Mouse (Mus musculus) adipocyte (in vitro differentiated cells): ENCODE results near the gene Tifa.
A peak's percentile ranks its signal among the peaks of the same experiment; 100 is the strongest.

ENCODE experiments used
- DNase-seq: peaks from one replicate; pipeline ENCODE4 v3.0.0-alpha.2; 2016; ENCODE audit warnings: low spot score

Gene Tifa

GRCm38 (mm10) chr3:127862479-127862878 lies 72.9 kb downstream of the Tifa start:
- DNase-seq: no peak

DNA sequence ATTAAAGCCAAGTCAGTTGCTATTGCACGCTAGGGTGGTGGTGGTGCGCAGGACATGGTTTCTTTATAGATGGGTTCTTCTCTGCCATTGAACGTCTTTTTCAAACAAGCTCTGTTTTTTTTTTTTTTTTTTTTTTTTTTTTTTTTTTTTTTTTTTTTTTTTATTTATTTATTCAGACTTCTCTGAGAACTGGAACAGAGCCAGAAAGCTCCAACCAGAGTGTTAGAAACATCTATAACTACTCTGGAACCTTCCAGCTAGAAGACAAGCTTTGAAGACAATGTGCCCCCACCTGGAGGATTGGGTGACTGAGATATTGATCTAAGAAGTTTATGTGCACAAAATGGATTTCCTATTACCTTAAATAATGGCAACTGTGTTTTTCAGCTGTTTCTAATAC lies 74.0 kb downstream of the Tifa start:
- DNase-seq: peak; percentile 52

GRCm38 (mm10) chr3:127864242-127864641 lies 74.6 kb downstream of the Tifa start:
- peak; percentile 69 for DNase-seq

DNA sequence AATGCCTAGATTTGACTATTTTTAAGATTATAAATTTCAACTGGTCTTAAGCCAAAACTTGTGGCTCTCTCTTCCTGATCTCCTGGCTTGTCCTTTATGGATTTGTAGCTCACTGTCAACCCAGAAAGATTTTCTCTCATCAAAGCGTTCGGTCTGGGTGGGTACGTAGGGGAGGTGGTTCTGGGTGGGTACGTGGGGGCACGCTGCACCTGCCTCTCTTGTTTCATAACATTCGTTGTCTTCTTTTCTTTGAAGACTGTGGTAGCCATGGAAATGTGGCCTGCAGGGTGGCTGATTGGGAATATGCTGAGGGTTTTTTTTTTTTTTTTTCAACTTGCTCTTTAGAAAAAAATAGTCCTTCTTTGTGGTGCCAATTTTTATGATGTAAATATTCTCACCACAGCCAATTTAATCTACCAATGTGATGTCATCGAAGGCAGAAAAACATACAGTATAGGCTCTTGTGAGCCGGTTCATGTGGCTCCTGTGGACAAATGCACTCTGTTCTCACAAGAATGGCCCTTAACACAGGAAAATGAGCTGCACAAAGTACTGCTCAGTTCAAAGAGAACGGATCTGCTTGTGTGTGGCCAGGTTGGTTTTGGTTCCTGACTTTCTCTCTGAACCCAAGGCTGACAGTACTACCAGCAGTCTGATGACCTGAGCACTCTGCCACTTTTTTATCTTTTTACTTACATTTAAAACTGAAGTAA lies 78.6 kb downstream of the Tifa start:
- DNase-seq: no peak

DNA sequence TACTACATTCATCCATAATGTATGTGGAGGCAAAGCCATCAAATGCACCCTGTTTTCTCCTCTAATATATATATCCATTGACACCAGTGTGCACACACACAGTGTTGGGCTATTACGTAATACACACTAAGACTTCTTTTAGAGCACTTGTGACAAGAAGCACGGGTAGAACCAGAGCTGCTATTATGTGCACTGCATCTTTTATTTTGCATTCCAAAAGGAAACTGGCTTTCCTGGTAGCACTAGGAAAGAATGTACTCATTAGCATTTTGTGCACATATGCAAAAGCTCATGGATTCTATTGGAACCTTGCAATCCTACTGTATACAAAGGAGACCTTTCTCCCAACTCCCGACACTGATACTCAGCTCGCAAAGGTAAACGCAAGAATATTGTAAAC lies 79.3 kb downstream of the Tifa start:
- no peak for DNase-seq

DNA sequence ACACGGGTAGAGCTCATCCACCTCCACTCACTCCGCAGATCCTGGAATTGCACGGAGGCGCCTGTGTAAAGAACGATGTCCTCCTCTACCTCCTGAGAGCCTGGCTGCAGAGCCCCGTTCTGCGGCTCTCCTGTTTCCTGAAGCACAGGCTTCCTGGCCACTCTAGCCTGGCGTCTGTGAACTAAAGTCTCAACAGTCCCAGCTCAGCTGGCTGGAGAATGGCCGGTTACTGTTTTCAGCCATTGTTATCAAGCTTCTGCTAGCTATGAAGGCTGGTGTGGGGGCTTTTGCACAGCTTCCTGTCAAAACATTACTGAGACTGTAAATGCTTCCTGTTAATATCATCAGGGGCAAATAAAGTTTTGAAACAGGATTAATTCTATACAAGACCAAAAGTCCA lies 82.0 kb downstream of the Tifa start:
- DNase-seq: no peak

DNA sequence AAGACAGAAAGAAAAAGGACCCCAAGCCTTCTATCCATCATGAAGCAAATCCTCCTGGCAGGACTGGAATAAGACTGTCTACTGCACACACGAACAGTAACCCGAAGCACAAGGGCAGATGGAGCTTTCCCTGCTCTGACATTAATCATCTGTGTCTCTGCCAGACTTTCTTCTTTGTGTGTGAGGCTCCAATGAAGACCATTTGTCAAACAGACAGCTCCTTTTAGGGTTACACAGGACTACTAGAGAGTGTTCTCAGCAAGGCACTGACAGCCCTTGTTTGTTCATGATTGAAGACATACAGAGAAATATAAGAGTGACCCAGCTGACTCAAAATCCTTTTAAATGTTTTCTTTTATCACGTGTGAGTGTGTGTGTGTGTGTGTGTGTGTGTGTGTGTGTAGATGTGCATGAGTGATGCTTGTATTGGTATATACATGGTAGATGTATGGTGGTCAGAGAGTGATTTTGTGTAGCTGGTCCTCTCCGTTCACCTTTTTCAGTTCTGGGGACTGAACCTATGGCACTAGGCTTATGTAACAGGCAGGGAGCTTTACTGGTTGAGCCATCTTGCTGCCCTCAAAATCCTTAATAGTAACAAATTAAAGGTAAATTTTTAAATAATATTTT lies 84.8 kb downstream of the Tifa start:
- peak; percentile 52 for DNase-seq

GRCm38 (mm10) chr3:127875059-127875458 lies 85.5 kb downstream of the Tifa start:
- no peak for DNase-seq

GRCm38 (mm10) chr3:127875509-127875908 lies 85.9 kb downstream of the Tifa start:
- DNase-seq: no peak

DNA sequence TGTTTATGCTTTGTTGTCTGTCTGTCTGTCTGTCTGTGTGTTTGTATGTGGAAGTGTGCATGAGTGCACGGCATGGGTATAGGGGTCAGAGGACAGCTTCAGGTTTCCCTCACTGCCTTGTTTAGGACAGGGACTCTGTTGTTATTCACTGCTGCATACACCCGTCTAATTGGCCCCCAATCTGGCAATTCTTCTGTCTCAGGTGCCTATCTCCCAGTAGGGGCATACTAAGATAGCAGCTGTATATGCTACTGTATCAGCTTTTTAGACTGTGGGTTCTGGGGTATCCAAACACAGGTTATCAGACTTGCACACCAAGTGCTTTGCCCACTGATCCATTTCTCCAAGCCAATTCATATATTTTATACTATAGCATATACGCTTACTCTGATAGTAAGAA lies 90.4 kb downstream of the Tifa start:
- DNase-seq: no peak

- no peak for DNase-seq
Measured at GRCm38 (mm10) chr3:127881684-127882083, 92.1 kb downstream of the Tifa start.
